Mouse (Mus musculus) hindbrain, embryonic 13.5 days (tissue): Measurements from ENCODE around the gene Hpdl. TPM values are rescaled to one million over a fixed set of nuclear protein-coding genes. Genes with fewer than 3 reads are reported as not detected.
"Not testable (repeated sequence)": the region's sequence is repeated elsewhere in the genome, so short reads cannot be mapped to it uniquely, and the experiment has no call there.

ENCODE experiments used
- ATAC-seq: fragments of 200-750 bp; cut with Nextera tagmentation; 2 replicates; pipeline ENCODE4 v1.8.0; 2017; ENCODE audit warnings: moderate TSS enrichment; ENCODE audit not compliant: low FRiP score
- H3K27ac ChIP-seq: fragments of 300-500 bp; sonication (generic); 2 replicates; pipeline ENCODE4 v1.5.1; 2015; ENCODE audit warnings: inconsistent platforms, mild to moderate bottlenecking, moderate library complexity
- H3K27me3 ChIP-seq: fragments of 300-500 bp; sonication (generic); 2 replicates; pipeline ENCODE4 v1.6.1; 2015; ENCODE audit warnings: mild to moderate bottlenecking, inconsistent platforms
- H3K36me3 ChIP-seq: fragments of 300-500 bp; sonication (generic); 2 replicates; pipeline ENCODE4 v1.6.1; 2015; ENCODE audit warnings: mild to moderate bottlenecking, inconsistent platforms
- H3K4me1 ChIP-seq: fragments of 300-500 bp; sonication (generic); replicated peaks from 2 replicates; pipeline ENCODE4 v1.6.1; 2015; ENCODE audit warnings: inconsistent platforms
- H3K4me2 ChIP-seq: fragments of 300-500 bp; sonication (generic); 2 replicates; pipeline ENCODE4 v1.6.1; 2015; ENCODE audit warnings: inconsistent platforms, mild to moderate bottlenecking, moderate library complexity
- H3K4me3 ChIP-seq: fragments of 300-500 bp; sonication (generic); 2 replicates; pipeline ENCODE4 v1.5.1; 2015; ENCODE audit warnings: mild to moderate bottlenecking, inconsistent platforms
- H3K9ac ChIP-seq: fragments of 300-500 bp; sonication (generic); 2 replicates; pipeline ENCODE4 v1.6.1; 2015; ENCODE audit warnings: mild to moderate bottlenecking, inconsistent platforms
- H3K9me3 ChIP-seq: fragments of 300-500 bp; sonication (generic); 2 replicates; pipeline ENCODE4 v1.6.1; 2016; ENCODE audit warnings: inconsistent platforms
- WGBS: fragments of 180-500 bp; shearing (Covaris S2); methylation state at CpG from one replicate; pipeline ENCODE4 v1.1.7; 2015; 5-methylcytosine and 5-hydroxymethylcytosine counted together
- polyA plus RNA-seq: library from polyadenylated mRNA; unstranded; fragments of >200 nt; fragmentation: Nextera tagmentation; extraction: Ambion mirVana; gene quantifications from 2 replicates; pipeline ENCODE4 v1.2.1, GENCODE M21; 2015

The Hpdl gene
- 0.88 and 1.2 TPM in 2 replicates for polyA plus RNA-seq

- Histone ChIP-seq H3K36me3 (peaks cover 14% of the 10 kb centered on the region; the same call in 1 of the 2 replicates), H3K27me3 (peaks cover 34% of the 10 kb centered on the region), H3K4me3 (peak within 1 kb of the TSS; percentile 46), H3K4me1 (peaks cover 27% of the 10 kb centered on the region), H3K27ac (no peak within 1 kb of the TSS), H3K9me3 (no peaks in the 10 kb centered on the region), H3K9ac (peak within 1 kb of the TSS; percentile 71), H3K4me2 (peak within 1 kb of the TSS; percentile 85)
- 12% methylated on average over 9 of the region's 9 CpGs for WGBS
- ATAC-seq = no peak
Measured at GRCm38 (mm10) chr4:116821694-116822016, at the start of gene Hpdl. TSS of gene Hpdl (minus strand) at chr4:116821707.

DNA sequence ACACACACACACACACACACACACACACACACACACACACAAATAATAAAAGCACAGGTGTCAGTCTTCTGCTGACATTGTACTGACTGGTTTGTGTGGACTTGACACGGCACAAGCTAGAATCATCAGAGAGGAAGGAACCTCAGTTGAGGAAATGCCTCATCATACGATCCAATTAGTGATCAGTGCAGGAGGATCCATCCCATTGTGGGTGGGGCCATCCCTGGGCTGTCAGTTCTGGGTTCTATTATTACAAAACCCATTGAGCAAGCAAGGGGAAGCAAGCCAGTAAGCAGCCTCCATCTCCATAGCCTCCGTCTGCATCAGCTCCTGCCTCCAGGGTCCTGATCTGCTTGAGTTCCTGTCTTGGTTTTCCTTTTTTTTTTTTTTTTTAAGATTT is 48.4 kb upstream of the Hpdl start:
- 82% methylated on average over 3 of the region's 3 CpGs for WGBS
- no peaks in the 10 kb centered on the region for H3K27me3 ChIP-seq
- no peak overlapping the region for H3K4me3 ChIP-seq
- no peaks in the 10 kb centered on the region for H3K36me3 ChIP-seq
- H3K4me1 ChIP-seq = no peaks in the 10 kb centered on the region
- no peaks in the 10 kb centered on the region for H3K9me3 ChIP-seq
- ATAC-seq = no peak
- H3K9ac ChIP-seq = no peak overlapping the region
- no peak overlapping the region for H3K4me2 ChIP-seq
- H3K27ac ChIP-seq = no peak overlapping the region

GRCm38 (mm10) chr4:116862023-116862422 is 40.5 kb upstream of the Hpdl start:
- WGBS = 73% methylated on average over 8 of the region's 8 CpGs

DNA sequence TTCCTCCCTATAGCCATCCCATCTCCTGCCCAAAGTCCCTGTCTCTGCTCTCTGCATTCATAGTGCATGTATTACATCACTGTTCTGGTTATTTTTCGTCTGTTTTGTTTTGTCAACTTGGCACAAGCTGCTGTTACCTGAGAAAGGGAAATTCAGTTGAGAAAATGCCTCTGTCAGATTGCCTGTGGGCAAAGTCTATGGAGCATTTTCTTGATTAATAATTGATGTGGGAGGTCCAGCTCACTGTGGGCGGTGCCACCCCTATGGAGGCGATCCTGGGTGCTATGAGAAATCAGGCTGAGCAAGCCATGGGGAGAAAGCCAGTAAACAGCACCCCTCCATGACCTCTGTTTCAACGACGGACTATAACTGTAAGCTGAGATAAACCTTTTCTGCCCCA is 38.2 kb upstream of the Hpdl start:
- ATAC-seq = no peak

More at GRCm38 (mm10) chr4:116862023-116862422, 40.5 kb upstream of the Hpdl start:
- Histone ChIP-seq H3K36me3 (no peaks in the 10 kb centered on the region), H3K27ac (no peak overlapping the region), H3K4me3 (no peak overlapping the region), H3K9me3 (no peaks in the 10 kb centered on the region), H3K4me2 (no peak overlapping the region), H3K27me3 (no peaks in the 10 kb centered on the region), H3K4me1 (no peaks in the 10 kb centered on the region), H3K9ac (no peak overlapping the region)
- ATAC-seq = no peak

GRCm38 (mm10) chr4:116857203-116857602 is 35.7 kb upstream of the Hpdl start:
- H3K4me1 ChIP-seq = peaks cover 6% of the 10 kb centered on the region; the same call in 1 of the 2 replicates
- 51% methylated on average over 10 of the region's 10 CpGs for WGBS
- no peak overlapping the region for H3K4me2 ChIP-seq
- H3K27me3 ChIP-seq = no peaks in the 10 kb centered on the region
- no peaks in the 10 kb centered on the region for H3K36me3 ChIP-seq
- H3K9ac ChIP-seq = no peak overlapping the region
- no peak; the same call in 1 of the 2 replicates for ATAC-seq
- no peak overlapping the region for H3K27ac ChIP-seq
- H3K4me3 ChIP-seq = no peak overlapping the region
- no peaks in the 10 kb centered on the region for H3K9me3 ChIP-seq

More for the DNA sequence above, 38.2 kb upstream of the Hpdl start:
- Histone ChIP-seq H3K36me3 (no peaks in the 10 kb centered on the region), H3K4me2 (no peak overlapping the region), H3K4me1 (no peaks in the 10 kb centered on the region), H3K4me3 (no peak overlapping the region), H3K27me3 (no peaks in the 10 kb centered on the region), H3K9ac (no peak overlapping the region), H3K9me3 (no peaks in the 10 kb centered on the region), H3K27ac (no peak overlapping the region)
- 79% methylated on average over 5 of the region's 5 CpGs for WGBS

DNA sequence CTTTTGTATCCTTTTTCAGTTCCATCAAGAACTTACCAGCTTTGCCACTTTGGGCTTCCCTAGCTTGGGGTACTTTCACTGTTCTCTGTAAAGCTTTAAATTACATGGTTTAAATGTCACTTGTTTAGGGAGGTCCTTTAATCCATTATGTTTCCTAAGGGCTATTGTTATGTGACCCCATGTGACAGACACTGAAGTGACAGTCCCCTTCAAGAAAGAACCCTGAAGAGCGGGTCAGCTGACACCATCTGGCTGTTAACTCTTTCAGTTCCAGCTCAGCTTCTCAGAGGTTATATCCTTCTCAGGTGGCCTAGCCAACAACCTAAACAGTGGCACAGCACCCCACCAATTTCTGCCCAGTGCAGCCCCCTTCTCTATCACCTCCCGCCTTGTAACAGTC is 32.8 kb upstream of the Hpdl start:
- Histone ChIP-seq H3K4me1 (peaks cover 6% of the 10 kb centered on the region; the same call in 1 of the 2 replicates), H3K27me3 (no peaks in the 10 kb centered on the region), H3K9me3 (no peaks in the 10 kb centered on the region), H3K36me3 (no peaks in the 10 kb centered on the region), H3K27ac (no peak overlapping the region), H3K4me2 (no peak overlapping the region), H3K4me3 (no peak overlapping the region), H3K9ac (no peak overlapping the region)
- ATAC-seq = no peak
- 13% methylated on average over 2 of the region's 2 CpGs for WGBS

GRCm38 (mm10) chr4:116849901-116850300 is 28.4 kb upstream of the Hpdl start:
- Histone ChIP-seq H3K9me3 (no peaks in the 10 kb centered on the region), H3K9ac (no peak overlapping the region), H3K4me2 (no peak overlapping the region), H3K36me3 (no peaks in the 10 kb centered on the region), H3K4me1 (peaks cover 6% of the 10 kb centered on the region; the same call in 1 of the 2 replicates), H3K27me3 (no peaks in the 10 kb centered on the region), H3K27ac (no peak overlapping the region), H3K4me3 (no peak overlapping the region)
- ATAC-seq = no peak
- 76% methylated on average over 3 of the region's 3 CpGs for WGBS

DNA sequence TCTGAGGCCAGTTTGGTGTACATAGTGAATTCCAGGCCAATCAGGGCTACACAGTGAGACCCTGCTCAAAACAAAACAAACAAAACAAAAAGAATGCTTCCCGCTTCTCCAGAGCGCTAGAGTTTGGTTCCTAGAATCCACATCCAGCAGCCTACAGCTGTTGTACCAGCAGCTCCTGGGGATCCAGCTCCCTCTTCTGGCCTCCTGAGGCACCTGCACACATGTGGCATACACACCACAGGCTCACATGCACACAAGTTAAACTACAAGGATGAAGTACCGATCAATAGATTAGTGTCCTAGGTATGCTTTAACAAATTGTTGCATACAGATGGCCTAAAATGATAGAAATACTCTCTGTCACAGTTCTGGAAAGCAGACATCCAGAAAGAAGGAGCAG is 22.8 kb upstream of the Hpdl start:
- Histone ChIP-seq H3K9me3 (no peaks in the 10 kb centered on the region), H3K4me3 (no peak overlapping the region), H3K4me2 (no peak overlapping the region), H3K27me3 (no peaks in the 10 kb centered on the region), H3K4me1 (no peaks in the 10 kb centered on the region), H3K27ac (no peak overlapping the region), H3K9ac (no peak overlapping the region), H3K36me3 (no peaks in the 10 kb centered on the region)
- no peak for ATAC-seq
- 96% methylated on average over 3 of the region's 3 CpGs for WGBS

- Histone ChIP-seq H3K27ac (no peak overlapping the region), H3K36me3 (no peaks in the 10 kb centered on the region), H3K9ac (no peak overlapping the region), H3K27me3 (no peaks in the 10 kb centered on the region), H3K9me3 (no peaks in the 10 kb centered on the region), H3K4me2 (no peak overlapping the region), H3K4me3 (no peak overlapping the region), H3K4me1 (no peaks in the 10 kb centered on the region)
- ATAC-seq = no peak
- WGBS = 90% methylated on average over 6 of the region's 6 CpGs
Measured at GRCm38 (mm10) chr4:116840841-116841240, 19.3 kb upstream of the Hpdl start.

DNA sequence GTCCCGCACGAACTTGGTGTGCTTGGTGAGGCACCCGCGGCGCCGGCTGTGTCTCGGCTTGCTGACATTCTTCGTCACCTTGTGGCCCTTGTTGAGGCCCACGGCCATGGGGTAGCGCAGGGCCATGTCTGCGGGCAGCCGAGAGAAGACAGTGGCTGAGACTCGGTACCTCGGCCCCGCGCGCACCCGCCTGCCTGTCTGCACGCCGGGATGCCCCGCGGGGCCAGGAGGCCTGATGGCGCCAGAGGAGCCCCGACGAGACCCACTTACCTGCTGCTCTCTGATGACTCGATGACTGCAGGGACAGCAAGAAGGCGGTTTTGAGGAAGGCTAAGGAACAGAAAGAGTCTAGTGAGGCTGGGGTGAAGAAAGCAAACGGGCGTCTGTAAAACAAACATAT is 18.6 kb upstream of the Hpdl start:
- not testable (repeated sequence) for ATAC-seq

DNA sequence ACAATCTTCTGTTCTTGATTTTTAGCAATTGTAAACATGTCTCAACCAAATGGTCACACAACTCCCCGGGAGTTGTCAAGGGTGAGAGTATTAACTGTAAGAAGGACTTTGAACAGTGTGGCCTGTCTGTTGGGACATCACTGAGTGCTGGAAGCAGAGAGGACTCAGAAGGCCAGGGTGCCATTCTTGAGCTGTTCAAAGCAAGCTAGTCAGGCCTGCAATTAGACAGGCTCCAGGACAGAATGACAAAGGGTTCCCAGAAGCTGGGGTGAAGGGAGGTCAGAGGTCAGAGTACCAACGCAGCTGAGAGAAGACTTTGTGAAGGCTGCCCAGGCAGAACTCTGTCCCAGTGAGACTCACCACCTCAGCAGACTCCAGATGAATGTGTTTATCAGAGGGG is 17.5 kb upstream of the Hpdl start:
- H3K9me3 ChIP-seq = no peaks in the 10 kb centered on the region
- WGBS = 18% methylated on average over 2 of the region's 2 CpGs
- H3K9ac ChIP-seq = no peak overlapping the region
- H3K27me3 ChIP-seq = no peaks in the 10 kb centered on the region
- H3K4me1 ChIP-seq = no peaks in the 10 kb centered on the region
- no peaks in the 10 kb centered on the region for H3K36me3 ChIP-seq
- no peak overlapping the region for H3K4me3 ChIP-seq
- H3K4me2 ChIP-seq = no peak overlapping the region
- H3K27ac ChIP-seq = no peak overlapping the region
- ATAC-seq = no peak

More for the DNA sequence above, 18.6 kb upstream of the Hpdl start:
- not testable (repeated sequence) for H3K27me3 ChIP-seq, H3K27ac ChIP-seq, H3K9me3 ChIP-seq, H3K36me3 ChIP-seq, H3K4me1 ChIP-seq, H3K4me3 ChIP-seq, H3K9ac ChIP-seq
- 42% methylated on average over 27 of the region's 29 CpGs for WGBS
- peak overlapping the region; percentile 34 for H3K4me2 ChIP-seq

DNA sequence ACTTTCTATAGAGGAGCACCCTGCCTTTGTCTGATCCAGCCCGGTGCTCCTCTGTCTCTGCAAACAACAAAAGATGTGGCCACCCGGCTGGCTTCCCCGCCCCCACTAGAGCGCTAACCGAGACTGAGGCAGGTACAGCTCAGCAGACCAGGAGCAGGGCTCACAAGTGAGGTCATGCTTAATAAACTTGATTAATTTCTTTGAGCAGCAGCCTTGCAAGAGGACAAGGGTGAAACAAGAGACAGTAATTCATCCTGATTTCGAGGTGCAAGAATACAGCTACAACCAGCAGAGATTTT is 8.5 kb upstream of the Hpdl start:
- no peaks in the 10 kb centered on the region for H3K36me3 ChIP-seq
- H3K4me1 ChIP-seq = peaks cover 18% of the 10 kb centered on the region
- H3K9ac ChIP-seq = peak overlapping the region; percentile 16; the same call in 1 of the 2 replicates
- peak overlapping the region; percentile 83 for H3K27ac ChIP-seq
- H3K4me3 ChIP-seq = no peak overlapping the region
- H3K4me2 ChIP-seq = no peak overlapping the region
- no peaks in the 10 kb centered on the region for H3K27me3 ChIP-seq
- ATAC-seq = peak; percentile 79
- WGBS = 3% methylated on average over 6 of the region's 6 CpGs
- no peaks in the 10 kb centered on the region for H3K9me3 ChIP-seq

DNA sequence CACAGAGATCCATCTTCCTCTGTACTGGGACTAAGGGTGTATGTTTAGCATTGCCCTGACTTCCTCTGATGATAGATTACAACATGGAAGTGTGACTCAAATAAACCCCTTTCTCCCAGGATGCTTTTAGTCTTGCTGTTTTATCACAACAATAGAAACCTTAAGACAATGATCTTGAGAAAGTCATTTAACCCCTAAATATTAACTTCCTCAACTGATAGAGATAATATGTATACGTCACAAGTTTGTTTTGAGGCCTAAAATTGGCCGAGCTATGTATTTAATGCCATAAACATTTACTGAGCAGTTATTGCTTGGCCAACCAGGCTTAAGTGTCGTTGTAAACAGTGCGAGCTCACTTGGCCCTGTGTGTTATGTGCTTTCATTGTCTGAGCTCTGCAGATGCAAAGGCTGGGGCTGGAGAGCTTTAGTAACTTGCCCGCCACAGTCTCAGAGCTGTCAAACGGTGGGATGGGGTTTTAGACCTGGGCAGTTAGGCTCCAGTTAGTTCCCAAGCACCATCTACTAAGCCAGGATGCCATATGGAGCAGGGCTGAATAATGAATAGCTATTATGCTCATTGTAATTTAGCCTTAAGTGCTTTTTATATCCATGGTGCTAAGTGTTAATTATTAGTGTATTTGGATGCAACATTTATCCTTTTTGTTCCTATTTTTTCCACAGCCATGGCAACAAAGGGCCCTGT is 8.0 kb upstream of the Hpdl start:
- H3K27me3 ChIP-seq = no peaks in the 10 kb centered on the region
- ATAC-seq = peak; percentile 11; the same call in 1 of the 2 replicates
- WGBS = 35% methylated on average over 6 of the region's 6 CpGs

More for the DNA sequence above, 8.0 kb upstream of the Hpdl start:
- no peak overlapping the region for H3K4me3 ChIP-seq
- no peaks in the 10 kb centered on the region for H3K9me3 ChIP-seq
- H3K36me3 ChIP-seq = no peaks in the 10 kb centered on the region
- peak overlapping the region; percentile 83 for H3K27ac ChIP-seq
- peaks cover 19% of the 10 kb centered on the region for H3K4me1 ChIP-seq
- H3K9ac ChIP-seq = peak overlapping the region; percentile 16; the same call in 1 of the 2 replicates
- H3K4me2 ChIP-seq = no peak overlapping the region
